Mouse (Mus musculus) kidney, adult 9 months (tissue): Measurements from ENCODE around the gene Fsd1.
"Not testable (repeated sequence)": the region's sequence is repeated elsewhere in the genome, so short reads cannot be mapped to it uniquely, and the experiment has no call there.

Experiments used
- DNase-seq: peaks from one replicate; pipeline ENCODE4 v3.0.0; 2022

Fsd1 gene

GRCm38 (mm10) chr17:55986030-55986961 lies at the start of gene Fsd1:
Fsd1 (plus strand) TSS chr17:55986509.
- DNase-seq: no peak

GRCm38 (mm10) chr17:55944387-55944865 lies 41.9 kb upstream of the Fsd1 start:
- DNase-seq: not testable (repeated sequence)

GRCm38 (mm10) chr17:55944866-55945682 lies 41.2 kb upstream of the Fsd1 start:
- peak; percentile 97 for DNase-seq

- DNase-seq: no peak
Measured at GRCm38 (mm10) chr17:55945696-55946095, 40.6 kb upstream of the Fsd1 start.

- no peak for DNase-seq
Measured at GRCm38 (mm10) chr17:55948647-55949046, 37.7 kb upstream of the Fsd1 start.

GRCm38 (mm10) chr17:55949400-55949799 lies 36.9 kb upstream of the Fsd1 start, which contains the start of gene Zfp119b:
Zfp119b (minus strand) TSS chr17:55949500.
- no peak for DNase-seq

- no peak for DNase-seq
Measured at GRCm38 (mm10) chr17:55950601-55951000, 35.7 kb upstream of the Fsd1 start.

GRCm38 (mm10) chr17:55952041-55952440 lies 34.3 kb upstream of the Fsd1 start:
- DNase-seq: no peak

- no peak for DNase-seq
Measured at GRCm38 (mm10) chr17:55952447-55953027, 33.8 kb upstream of the Fsd1 start, which contains the start of gene Ebi3. Ebi3 (plus strand) TSS chr17:55952640.

GRCm38 (mm10) chr17:55953751-55954150 lies 32.6 kb upstream of the Fsd1 start:
- DNase-seq: no peak

- DNase-seq: no peak
Measured at GRCm38 (mm10) chr17:55954229-55954628, 32.1 kb upstream of the Fsd1 start.

GRCm38 (mm10) chr17:55956129-55956528 lies 30.2 kb upstream of the Fsd1 start:
- DNase-seq: peak; percentile 82

- DNase-seq: no peak
Measured at GRCm38 (mm10) chr17:55956591-55956990, 29.7 kb upstream of the Fsd1 start.

GRCm38 (mm10) chr17:55957168-55957567 lies 29.1 kb upstream of the Fsd1 start:
- peak; percentile 75 for DNase-seq

- DNase-seq: no peak
Measured at GRCm38 (mm10) chr17:55957726-55958583, 28.4 kb upstream of the Fsd1 start.

- no peak for DNase-seq
Measured at GRCm38 (mm10) chr17:55958584-55958886, 27.8 kb upstream of the Fsd1 start.

- DNase-seq: peak; percentile 96
Measured at GRCm38 (mm10) chr17:55958918-55959728, 27.2 kb upstream of the Fsd1 start, which contains the start of gene Yju2. Yju2 (plus strand) TSS chr17:55959099.

GRCm38 (mm10) chr17:55959946-55960740 lies 26.2 kb upstream of the Fsd1 start:
- no peak for DNase-seq

- no peak for DNase-seq
Measured at GRCm38 (mm10) chr17:55960791-55961190, 25.5 kb upstream of the Fsd1 start.

GRCm38 (mm10) chr17:55961631-55962030 lies 24.7 kb upstream of the Fsd1 start:
- no peak for DNase-seq
